Mouse (Mus musculus) heart, adult 8-10 months (tissue): ENCODE results near the gene Nomo1. TPM values are rescaled to one million over a fixed set of nuclear protein-coding genes. Genes with fewer than 3 reads are reported as not detected.
A peak's percentile ranks its signal among the peaks of the same experiment; 100 is the strongest.

Experiments
- DNase-seq: peaks from one replicate; pipeline ENCODE4 v3.0.0; 2022; ENCODE audit warnings: low spot score
- total RNA-seq, 4 experiments: library from RNA; stranded (reverse); gene quantifications; 2 replicates each; pipeline ENCODE4 v1.2.4; 2022

Nomo1 gene
- total RNA-seq, 4 experiments from 2014 or later = 87.3 to 107 (median 96.3) TPM

DNA sequence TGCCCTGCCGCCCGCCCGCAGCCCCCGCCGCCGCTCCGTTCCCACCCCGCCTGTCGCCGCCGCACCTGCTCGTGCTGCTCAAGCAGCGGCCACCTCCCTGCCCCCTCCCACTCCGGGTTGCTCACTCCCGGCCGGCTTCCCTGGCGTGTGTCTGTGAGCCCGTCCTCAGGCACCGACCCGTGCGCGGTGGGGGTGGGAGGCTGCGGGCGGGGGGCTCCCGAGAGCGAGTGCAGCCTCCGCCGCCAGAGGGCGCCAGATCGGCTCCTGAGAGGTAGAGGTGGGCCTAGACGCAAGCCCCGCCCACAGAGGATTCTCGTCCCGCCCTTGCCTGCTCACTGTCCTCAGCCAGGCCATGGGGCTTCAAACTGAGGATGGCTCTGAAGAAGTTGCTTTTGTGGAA, 67.1 kb downstream of the Nomo1 start, which contains the start of gene Kcnj11:
Gene Kcnj11 (minus strand): TSS at position 202 of the 400 bp plus-strand sequence.
- DNase-seq = peak; percentile 44

DNA sequence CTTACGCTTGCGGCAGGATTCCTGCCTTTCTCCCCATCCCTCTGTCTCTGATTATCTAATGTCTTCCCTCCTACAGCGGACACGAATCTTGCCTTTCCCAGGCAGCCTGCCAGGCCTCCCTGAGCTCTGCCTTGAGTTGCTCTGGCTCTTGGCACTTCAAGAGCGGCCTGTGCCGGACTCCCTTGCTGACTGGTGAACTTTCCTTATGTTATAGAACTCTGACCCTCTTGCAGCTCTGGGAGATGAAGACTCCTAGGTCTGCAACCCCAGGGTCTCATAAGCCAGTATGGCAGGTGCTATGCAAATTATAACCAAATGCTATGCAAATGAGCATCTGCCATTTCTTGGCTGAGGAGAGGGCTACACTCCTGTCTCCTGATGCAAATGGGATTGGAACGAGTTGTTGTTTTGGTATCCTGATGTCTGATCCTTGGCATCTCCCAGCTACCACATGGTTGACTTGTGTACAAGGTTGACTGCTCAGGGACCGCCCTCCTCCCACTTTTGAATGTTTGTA, 69.6 kb downstream of the Nomo1 start:
- DNase-seq = no peak

DNA sequence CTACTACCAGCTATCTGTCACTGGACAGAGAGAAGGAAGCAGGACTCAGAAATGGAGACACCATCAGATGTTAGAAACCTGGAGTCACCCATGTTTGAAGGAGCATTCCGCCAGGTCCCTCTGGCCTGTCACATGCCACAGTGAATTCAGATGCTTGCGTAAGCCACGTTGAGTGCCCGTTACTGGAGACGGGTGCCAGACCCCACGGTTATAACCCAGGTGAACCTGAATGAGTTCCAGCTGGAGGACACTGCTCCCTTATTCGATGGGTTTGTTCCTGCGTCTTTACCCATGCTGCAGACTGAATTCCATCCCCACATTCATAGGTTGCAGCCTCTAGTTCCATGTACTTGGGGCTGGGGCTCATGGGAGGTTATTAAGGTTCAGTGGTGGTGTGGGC, 70.3 kb downstream of the Nomo1 start:
- no peak for DNase-seq

DNA sequence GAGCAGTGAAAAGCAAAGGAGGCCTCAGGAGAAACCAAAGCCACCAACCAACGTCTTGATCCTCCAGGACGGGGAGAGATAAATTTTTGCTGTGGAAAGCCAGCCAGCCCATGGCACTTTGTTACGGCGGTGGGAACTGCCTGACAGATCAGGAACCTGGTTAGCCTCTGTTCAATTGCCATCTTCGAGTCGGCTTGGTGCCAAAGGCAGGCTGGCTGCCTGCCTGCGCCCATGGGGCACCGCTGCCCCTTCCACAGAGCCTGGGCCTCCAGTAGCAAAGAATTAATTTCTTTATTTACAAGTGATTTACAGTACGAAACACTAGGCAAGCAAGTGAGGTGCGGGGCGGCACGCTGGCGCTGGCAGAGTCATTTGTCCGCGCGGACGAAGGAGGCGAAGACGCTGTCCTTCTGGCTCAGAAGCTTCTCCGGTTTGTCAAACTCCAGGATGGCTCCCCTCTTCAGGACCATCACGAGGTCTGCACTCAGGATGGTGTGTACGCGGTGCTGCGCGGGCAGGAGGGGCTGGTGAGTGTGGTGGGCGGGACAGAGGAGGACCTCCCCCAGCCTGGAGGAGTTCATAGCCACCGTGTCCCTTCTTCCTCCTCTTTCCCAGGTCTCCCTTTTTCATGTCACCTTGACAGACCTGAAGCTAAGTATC, 70.9 kb downstream of the Nomo1 start:
- no peak for DNase-seq

DNA sequence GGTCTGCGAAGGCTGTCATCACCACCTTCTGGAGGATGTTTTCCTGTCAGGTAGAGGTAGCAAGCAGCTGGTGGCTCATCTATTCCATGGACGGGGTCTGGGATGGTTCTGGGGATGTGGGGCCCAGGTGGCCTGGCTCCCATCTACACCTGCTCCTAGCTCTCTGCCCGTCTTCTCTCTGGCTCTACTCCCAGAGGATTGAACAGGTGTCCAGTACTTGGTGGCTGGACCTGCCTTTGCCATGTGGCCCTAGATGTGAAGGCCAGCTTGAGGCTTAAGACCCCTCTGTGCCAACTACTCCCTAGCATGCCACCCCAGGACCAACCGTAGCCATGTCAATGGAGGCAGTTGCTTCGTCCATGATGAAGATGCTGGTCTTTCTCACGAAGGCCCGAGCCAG, 72.0 kb downstream of the Nomo1 start:
- no peak for DNase-seq

DNA sequence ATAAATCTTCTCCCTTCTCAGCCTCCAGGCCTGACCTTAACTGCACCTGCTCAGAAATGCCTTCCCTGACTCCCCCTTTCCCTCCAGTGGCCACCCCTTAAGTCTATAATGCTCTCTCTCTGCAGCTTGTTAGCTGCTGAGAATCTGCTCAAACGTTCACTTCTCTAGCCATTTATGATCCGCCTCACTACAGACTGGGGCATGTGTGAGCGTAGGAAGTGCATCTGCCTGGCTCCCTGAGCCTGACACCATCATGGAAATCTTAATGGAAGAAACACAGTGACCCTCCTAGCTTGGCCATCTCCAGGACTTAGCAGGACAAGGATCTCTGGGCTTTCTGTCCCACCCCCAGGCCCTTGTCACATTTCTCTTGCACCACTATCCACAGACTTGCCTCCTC, 76.6 kb downstream of the Nomo1 start:
- no peak for DNase-seq

DNA sequence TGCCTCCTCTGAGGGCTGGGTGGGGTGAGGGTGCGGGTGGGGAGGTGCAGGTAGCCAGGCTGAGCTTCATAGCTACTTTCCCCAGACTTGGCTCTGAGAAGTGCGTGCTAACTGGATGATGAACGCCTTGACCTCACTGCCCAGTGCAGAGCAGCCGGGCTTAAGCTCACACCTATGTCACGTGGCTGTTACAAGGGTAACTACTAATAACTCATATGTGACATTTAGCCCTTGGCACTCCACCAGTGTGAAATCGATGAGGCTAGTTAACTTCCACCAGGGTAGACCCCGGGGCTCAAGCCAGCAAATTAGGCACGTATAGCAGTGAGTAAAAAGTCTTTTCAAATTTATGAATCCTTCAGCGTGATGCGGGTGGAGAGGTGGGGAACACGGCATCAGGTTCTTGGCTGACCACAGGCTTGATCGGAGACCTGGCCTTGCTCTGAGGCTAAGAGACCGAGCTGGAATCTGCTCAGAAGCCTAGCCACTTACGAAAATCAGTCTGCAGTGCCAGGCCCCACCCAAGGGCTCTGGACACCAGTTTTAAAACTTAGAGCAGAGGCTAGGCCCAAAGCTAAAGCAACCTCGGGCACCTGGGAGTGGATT, 77.8 kb downstream of the Nomo1 start:
- DNase-seq = peak; percentile 7

DNA sequence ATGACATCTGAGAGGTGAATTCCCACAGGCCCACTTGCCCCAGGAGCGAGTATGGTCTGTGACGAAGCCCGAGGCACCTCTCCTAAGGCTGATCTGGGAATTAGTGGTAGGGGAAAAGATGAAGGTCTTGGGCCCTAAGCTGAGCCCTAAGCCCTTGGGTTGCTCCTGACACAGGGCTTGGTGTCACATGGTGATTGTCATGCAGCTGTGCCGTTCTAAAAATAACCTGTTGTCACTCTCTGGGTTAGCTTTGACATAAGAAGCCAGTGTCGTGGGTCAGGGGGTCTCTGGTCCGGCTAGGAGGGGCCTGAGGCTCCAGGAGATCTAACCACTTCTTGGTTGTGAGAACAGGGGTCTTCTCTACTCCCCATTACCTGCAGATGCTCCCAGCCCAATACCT, 78.4 kb downstream of the Nomo1 start:
- DNase-seq = peak; percentile 38

DNA sequence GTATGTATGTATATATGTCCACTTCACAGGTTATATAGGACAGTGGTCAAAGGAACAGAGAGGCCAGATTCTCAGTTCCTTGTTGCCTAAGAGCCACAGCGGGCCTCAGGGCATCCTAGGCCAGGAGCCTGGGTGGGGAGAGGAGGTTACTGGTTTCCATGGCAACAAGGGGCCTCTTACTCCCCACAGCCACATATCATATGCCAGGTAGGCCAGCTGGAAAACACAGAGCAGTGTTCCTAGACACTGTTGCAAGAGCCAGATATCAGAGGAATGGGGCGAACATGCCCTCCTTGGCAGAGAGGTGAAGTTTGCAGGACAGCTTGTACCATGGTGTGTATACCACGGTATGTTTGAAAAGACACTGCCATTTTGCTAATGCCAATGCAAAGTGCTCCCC, 79.9 kb downstream of the Nomo1 start:
- DNase-seq = peak; percentile 16

DNA sequence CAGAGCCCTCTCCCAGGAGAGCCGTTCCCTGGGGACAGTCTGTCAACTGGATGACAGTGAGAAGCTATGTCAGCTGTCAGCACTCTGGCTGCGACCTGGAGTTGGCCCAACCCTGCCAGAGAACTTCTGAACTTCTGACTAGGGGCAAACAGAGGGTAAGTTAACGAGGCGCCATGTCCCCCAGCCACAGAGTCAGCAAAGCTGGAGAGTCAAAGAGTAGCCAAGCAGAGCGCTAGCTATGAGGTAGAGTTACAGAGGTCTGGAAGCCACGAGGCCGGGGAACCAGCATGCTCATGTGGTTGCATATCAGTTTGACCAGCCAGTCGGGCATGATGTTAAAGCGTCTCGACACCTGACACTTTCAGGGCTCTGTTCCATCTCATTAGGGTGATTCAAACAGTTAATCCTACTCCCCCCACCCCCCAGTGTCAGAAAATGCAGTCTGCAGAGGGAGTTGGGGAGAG, 82.7 kb downstream of the Nomo1 start:
- DNase-seq = peak; percentile 58

DNA sequence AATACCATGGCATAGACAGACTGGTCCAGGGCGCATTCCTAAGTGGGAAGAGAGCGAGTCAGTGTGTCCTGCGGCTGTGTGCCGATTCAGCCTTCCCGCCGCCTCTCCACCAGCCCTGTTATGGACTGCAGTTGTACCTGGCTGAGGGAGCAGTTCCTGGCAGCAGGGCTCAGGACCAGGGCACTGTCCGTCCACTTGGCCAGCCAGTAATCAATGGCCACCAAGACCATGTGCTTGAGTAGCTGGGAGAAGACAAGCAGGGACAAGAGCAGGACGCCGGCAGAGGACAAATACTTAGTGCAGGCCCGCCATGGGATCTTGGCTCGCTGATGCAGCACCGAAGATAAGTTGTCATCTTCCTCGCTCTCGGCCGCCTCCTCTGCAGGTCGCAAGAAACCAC, 83.5 kb downstream of the Nomo1 start:
- peak; percentile 13 for DNase-seq

DNA sequence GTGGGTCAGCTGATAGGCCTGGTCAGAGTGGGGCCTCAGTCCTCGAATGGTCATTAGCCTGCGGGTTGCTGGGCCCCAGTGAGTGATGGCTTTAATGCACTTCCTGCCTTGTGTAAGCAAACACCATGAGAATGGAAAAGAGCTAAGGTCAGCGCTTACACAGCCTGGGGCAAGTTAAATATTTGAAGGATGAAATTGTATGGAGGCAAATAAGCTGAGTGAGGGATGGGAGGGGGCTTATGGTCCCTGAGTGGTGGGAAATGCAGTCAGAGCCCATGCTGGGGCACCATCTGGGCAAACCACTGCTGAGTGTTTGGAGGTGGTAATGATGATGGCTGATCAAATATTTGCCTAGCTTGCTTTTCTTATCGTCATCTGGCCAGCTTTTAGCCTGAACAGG, 89.5 kb downstream of the Nomo1 start:
- DNase-seq = no peak

DNA sequence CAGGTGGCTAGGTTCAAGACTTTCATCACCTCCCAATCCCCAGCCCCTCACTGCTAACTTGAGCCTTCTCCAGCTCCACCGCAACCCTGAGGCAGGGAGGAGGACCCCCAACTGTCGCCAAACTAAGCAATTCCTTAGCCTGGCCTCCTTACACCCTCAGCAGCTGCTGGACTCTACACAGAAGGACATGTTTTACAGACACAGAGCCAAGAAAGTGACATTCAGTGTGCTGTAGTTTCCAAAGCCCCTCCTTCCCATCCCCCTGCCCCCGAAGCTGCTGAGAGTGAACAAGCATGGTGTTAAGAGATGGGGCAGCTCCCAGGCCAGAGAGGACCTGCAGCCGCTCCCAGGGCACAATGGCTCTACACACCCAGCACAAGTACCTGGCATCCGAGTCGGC, 91.0 kb downstream of the Nomo1 start:
- DNase-seq = no peak

DNA sequence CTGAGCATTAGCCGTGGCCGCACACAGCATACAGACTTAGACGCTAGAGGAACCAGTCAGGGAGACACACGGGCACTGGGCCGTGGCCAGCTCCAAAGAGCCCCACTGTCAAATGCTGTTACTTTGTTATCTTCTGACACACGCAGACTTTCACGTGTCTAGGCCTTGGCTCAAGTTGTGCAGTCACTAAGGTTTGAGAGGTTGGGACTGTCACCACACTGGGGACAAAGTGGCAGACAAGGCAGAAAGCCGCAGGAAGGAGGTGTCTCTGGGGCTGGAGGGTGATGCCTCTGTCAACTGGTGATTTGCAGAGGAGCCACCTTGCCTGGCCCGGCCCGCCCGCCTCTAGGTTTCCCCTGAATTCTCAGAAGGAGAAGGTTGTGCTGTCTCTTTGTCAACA, 91.8 kb downstream of the Nomo1 start:
- no peak for DNase-seq

DNA sequence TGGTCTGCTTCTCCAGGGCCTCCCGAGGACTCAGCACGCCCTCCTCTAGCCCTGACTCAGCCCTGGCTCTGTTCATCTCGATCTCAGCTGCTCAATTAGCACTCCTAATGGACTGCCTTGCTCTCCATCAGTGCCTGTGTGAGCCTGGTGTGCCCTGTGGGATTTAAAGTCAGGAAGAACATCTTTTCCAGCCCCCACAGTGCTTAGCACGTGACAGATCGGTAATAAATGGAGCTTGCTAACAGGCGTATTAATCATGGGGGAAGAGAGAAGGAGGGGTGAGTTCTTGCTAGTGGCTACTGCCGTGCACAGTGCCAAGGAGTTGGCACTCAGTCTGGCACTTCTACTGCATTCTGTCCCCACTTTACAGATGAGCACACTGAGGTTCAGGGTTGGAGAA, 94.7 kb downstream of the Nomo1 start:
- DNase-seq = no peak

DNA sequence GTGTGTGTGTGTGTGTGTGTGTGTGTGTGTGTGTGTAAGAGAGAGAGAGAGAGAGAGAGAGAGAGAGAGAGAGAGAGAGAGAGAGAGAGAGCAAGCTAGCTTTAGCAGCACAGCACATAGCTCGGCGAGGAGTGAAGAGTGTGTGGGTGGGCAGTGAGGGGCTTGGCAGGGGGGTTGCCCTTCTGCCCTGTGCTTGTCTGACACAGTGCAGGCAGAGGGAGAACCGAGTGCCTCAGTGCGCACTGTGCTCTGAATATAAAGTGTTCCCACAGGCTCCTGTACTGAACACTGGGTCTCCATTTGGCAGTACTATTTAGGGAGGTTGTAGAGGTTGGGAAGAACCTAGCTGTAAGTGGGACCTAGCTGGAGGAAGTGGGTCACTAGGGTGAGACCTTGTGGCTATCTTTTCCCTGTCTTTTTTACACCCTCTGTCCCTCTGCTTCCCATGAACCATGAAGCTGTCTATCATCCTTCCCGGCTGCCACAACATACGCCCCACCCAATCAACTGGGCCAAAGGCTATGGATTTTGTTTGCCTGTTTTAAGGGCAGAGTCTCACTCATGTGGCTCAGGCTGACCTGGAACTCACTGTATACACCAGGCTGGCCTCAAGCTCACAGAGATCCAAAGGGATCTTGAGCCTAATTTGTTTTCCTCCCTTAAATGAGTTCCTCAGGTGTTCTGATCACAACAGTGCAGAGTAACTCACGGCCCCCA, 96.1 kb downstream of the Nomo1 start:
- DNase-seq = no peak

DNA sequence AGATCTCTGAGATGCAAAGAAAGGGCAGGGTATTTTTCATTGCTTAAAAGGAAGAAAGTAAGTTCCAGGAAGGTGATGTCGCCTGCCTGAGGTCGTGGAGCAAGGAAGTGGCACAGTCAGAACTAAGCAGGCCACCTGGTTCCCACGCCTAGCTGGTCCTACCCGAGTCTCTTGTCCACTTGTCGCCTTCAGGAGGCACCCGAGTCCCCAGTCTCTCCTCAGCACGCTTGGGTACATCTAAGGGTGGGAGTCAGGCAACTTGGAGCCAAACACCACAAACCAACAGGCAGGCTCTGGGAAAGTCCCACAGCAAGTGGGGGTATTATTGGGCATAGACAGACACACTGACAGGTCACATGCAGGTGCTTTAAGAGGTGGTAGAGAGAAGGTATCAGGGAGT, 97.2 kb downstream of the Nomo1 start:
- DNase-seq = no peak

DNA sequence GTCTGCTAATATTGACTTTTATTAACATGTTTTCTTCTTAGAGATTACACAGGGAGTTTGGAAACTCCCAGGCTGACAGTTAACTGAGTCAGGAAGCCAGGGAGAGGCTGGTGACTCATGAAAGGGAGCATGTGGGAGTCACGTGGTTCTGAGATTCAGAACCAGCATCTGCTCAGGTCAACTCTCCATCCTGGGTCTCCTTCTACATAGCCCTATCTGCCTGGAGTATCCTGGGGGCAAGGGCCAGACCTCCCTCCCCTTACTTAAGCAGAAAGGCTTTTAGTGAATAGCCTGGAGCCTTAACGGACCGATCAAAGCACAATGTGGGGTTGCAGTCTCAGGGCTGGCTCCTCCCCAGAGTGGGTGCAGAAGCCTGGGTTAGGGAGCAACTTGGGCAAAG, 97.8 kb downstream of the Nomo1 start:
- DNase-seq = no peak

DNA sequence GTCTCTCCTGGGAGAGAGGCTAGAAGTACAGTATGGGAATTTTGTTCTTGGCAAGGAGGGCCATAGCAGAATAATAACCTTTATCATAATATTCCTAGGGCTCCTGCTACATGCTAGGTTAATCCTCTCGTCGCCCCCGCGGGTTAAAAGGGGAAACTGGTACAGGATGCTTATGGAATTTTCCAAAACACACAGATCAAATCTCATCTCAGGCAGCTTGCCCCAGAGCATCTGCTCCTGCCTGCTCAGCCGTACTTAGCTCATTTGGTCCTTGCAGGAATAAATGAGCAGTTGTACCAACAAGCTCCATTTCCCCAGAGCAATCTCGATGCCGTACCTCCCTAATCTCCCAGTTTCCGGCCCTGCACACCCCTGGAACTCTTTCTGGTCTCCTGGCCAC, 98.3 kb downstream of the Nomo1 start:
- no peak for DNase-seq

DNA sequence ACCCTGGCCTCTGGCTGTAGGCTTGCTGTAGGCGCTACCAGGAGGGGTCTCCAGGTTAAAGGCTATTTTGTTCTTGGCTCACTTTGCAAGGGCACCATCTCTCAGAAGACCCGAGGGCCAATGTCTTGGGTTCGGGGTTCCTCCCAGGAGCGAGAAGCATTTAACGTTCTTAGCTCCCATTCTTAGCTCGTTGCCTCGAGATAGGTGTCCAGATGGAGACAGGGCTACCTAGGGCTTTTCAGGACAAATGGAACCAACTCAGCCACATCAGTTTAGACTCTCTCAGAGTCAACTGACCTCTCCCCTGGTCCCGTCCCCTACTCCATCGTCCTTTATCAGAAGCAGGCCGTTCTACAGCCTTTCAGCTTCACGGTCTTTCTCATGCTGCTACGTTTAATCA, 98.7 kb downstream of the Nomo1 start:
- no peak for DNase-seq
